Mouse (Mus musculus) adipocyte (in vitro differentiated cells): Measurements from ENCODE around the gene Khk.
A peak's percentile ranks its signal among the peaks of the same experiment; 100 is the strongest.

ENCODE experiments used
- DNase-seq: peaks from one replicate; pipeline ENCODE4 v3.0.0-alpha.2; 2016; ENCODE audit warnings: low spot score

Gene Khk

GRCm38 (mm10) chr5:30934725-30935461 lies 13.7 kb downstream of the Khk start:
- no peak for DNase-seq

- no peak for DNase-seq
These were observed 21.8 kb downstream of the Khk start for GRCm38 (mm10) chr5:30943004-30943403.

- no peak for DNase-seq
These were observed 23.1 kb downstream of the Khk start for GRCm38 (mm10) chr5:30944344-30944743.

GRCm38 (mm10) chr5:30944956-30945781 lies 23.9 kb downstream of the Khk start, which contains the start of gene Cgref1:
TSS of gene Cgref1 (minus strand) at chr5:30945591.
- no peak for DNase-seq

GRCm38 (mm10) chr5:30948620-30949019 lies 27.4 kb downstream of the Khk start:
- peak; percentile 74 for DNase-seq

- DNase-seq, result peak; percentile 94
These were observed 28.6 kb downstream of the Khk start for GRCm38 (mm10) chr5:30949654-30950326.

GRCm38 (mm10) chr5:30950451-30950850 lies 29.2 kb downstream of the Khk start:
- DNase-seq, result peak; percentile 74

GRCm38 (mm10) chr5:30950922-30951321 lies 29.7 kb downstream of the Khk start:
- no peak for DNase-seq

- DNase-seq, result peak; percentile 65
These were observed 30.5 kb downstream of the Khk start for GRCm38 (mm10) chr5:30951706-30952105.

- DNase-seq, result no peak
These were observed 31.3 kb downstream of the Khk start for GRCm38 (mm10) chr5:30952551-30952950.

GRCm38 (mm10) chr5:30954065-30954464 lies 32.8 kb downstream of the Khk start:
- DNase-seq, result no peak

GRCm38 (mm10) chr5:30954556-30954955 lies 33.3 kb downstream of the Khk start:
- no peak for DNase-seq

GRCm38 (mm10) chr5:30955751-30956150 lies 34.5 kb downstream of the Khk start:
- DNase-seq, result no peak

- no peak for DNase-seq
These were observed 36.7 kb downstream of the Khk start for GRCm38 (mm10) chr5:30957891-30958290.

- peak; percentile 60 for DNase-seq
These were observed 38.1 kb downstream of the Khk start for GRCm38 (mm10) chr5:30959198-30959854.

GRCm38 (mm10) chr5:30959966-30960501 lies 38.8 kb downstream of the Khk start, which contains the start of gene Preb:
TSS of gene Preb (minus strand) at chr5:30960361.
- peak; percentile 99 for DNase-seq

- no peak for DNase-seq
These were observed 39.6 kb downstream of the Khk start for GRCm38 (mm10) chr5:30960814-30961213.

GRCm38 (mm10) chr5:30961545-30962505 lies 40.6 kb downstream of the Khk start:
- no peak for DNase-seq

GRCm38 (mm10) chr5:30963916-30964315 lies 42.7 kb downstream of the Khk start:
- no peak for DNase-seq

- no peak for DNase-seq
These were observed 45.0 kb downstream of the Khk start for GRCm38 (mm10) chr5:30966189-30966588.
